15 mouse cellular contexts compared by ENCODE assay signal in the genomic region with DNA sequence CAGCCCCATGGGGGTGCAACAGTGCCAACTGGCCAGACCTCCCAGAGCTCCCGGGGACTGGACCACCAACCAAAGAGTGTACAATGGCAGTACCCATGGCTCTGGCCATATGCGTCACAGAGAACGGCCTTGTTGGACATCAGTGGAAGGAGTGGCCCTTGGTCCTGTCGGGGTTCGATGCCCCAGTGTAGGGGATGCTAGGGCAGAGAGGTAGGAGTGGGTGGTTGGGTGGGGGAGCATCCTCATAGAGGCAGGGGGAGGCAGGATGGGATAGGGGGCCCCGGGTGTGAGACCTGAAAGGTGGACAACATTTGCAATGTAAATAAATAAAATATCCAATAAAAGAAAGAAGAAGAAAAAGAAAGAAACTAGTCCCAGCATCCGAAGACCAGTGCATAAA. TPM values are rescaled to one million over a fixed set of nuclear protein-coding genes. Genes with fewer than 3 reads are reported as not detected.
"Had no signal": no experiment of that assay in that cellular context is flagged by ENCODE, and none has a peak within 500 bp of the region (broad histone marks: within the 10 kb centered on the region; RNA-seq: fewer than 3 reads in every experiment).

No protein-coding gene starts in this region.

- H3K4me2 ChIP-seq: kidney, embryonic 15.5 days; limb, embryonic 13.5 days; neural tube, embryonic 13.5 days had no signal

- H3K9me3 ChIP-seq: kidney, embryonic 15.5 days; limb, embryonic 13.5 days; neural tube, embryonic 13.5 days had no signal

- H3K4me3 ChIP-seq: kidney, embryonic 15.5 days; limb, embryonic 13.5 days; neural tube, embryonic 13.5 days had no signal

- H3K4me1 ChIP-seq: kidney, embryonic 15.5 days; limb, embryonic 13.5 days; neural tube, embryonic 13.5 days had no signal

- H3K9ac ChIP-seq: kidney, embryonic 15.5 days; limb, embryonic 13.5 days; liver, embryonic 14.5 days; neural tube, embryonic 13.5 days had no signal

- ATAC-seq: intestine, embryonic 16.5 days had no signal

- DNase-seq: kidney, adult 2 months; kidney, postnatal 14 days; layer of hippocampus, adult 9-11 months; lung, adult 18-20 months; midbrain, embryonic 14.5 days; right cerebral cortex, postnatal 4 days; spleen, adult 18-20 months; thymus, postnatal 25 days had no signal

- H3K27ac ChIP-seq: kidney, embryonic 15.5 days; limb, embryonic 13.5 days; liver, embryonic 14.5 days; neural tube, embryonic 13.5 days had no signal

- H3K27me3 ChIP-seq: kidney, embryonic 15.5 days; limb, embryonic 13.5 days; neural tube, embryonic 13.5 days had no signal

- H3K36me3 ChIP-seq: kidney, embryonic 15.5 days; limb, embryonic 13.5 days; neural tube, embryonic 13.5 days had no signal

RNA-seq across cellular contexts. Expression of a gene that starts 47.8 kb away (rescaled TPM):
- total RNA-seq: liver, adult 2 months; megakaryocyte-erythroid progenitor cell, adult 5-6 weeks had no signal
- polyA plus RNA-seq: liver, adult 2 months had no signal
